Mouse (Mus musculus) embryonic facial prominence, embryonic 11.5 days (tissue): ENCODE data around the gene 9130213A22Rik. TPM values are rescaled to one million over a fixed set of nuclear protein-coding genes. Genes with fewer than 3 reads are reported as not detected.

Experiments
- ATAC-seq: fragments of 200-750 bp; cut with Nextera tagmentation; replicated peaks from 2 replicates; pipeline ENCODE4 v1.8.0; 2017; ENCODE audit warnings: low read depth; ENCODE audit not compliant: insufficient number of reproducible peaks, low FRiP score, low TSS enrichment
- DNase-seq: peaks from one replicate; pipeline ENCODE4 v3.0.0-alpha.2; 2015; ENCODE audit warnings: low spot score
- H3K27ac ChIP-seq: fragments of 300-500 bp; sonication (generic); replicated peaks from 2 replicates; pipeline ENCODE4 v1.5.1; 2014; ENCODE audit warnings: mild to moderate bottlenecking, low read depth, low read length, control low read depth
- H3K27me3 ChIP-seq: fragments of 300-500 bp; sonication (generic); 2 replicates; pipeline ENCODE4 v1.6.1; 2014; ENCODE audit warnings: mild to moderate bottlenecking, low read length, moderate library complexity, mixed read lengths; ENCODE audit not compliant: control insufficient read depth, insufficient read depth
- H3K36me3 ChIP-seq: fragments of 300-500 bp; sonication (generic); replicated peaks from 2 replicates; pipeline ENCODE4 v1.6.1; 2014; ENCODE audit warnings: low read depth, mild to moderate bottlenecking, low read length, moderate library complexity, mixed read lengths; ENCODE audit not compliant: control insufficient read depth, insufficient read depth
- H3K4me1 ChIP-seq: fragments of 300-500 bp; sonication (generic); 2 replicates; pipeline ENCODE4 v1.6.1; 2014; ENCODE audit warnings: low read length, mixed read lengths; ENCODE audit not compliant: control insufficient read depth, insufficient read depth
- H3K4me2 ChIP-seq: fragments of 300-500 bp; sonication (generic); 2 replicates; pipeline ENCODE4 v1.6.1; 2014; ENCODE audit warnings: low read depth, mild to moderate bottlenecking, control low read depth, low read length, moderate library complexity
- H3K4me3 ChIP-seq: fragments of 300-500 bp; sonication (generic); 2 replicates; pipeline ENCODE4 v1.5.1; 2014; ENCODE audit warnings: low read depth, low read length, control low read depth
- H3K9ac ChIP-seq: fragments of 300-500 bp; sonication (generic); replicated peaks from 2 replicates; pipeline ENCODE4 v1.6.1; 2014; ENCODE audit warnings: mild to moderate bottlenecking, control low read depth, low read length
- H3K9me3 ChIP-seq: fragments of 300-500 bp; sonication (generic); replicated peaks from 2 replicates; pipeline ENCODE4 v1.6.1; 2016; ENCODE audit warnings: mild to moderate bottlenecking, low read length, inconsistent platforms, mixed read lengths; ENCODE audit not compliant: control insufficient read depth
- WGBS: fragments of 180-500 bp; shearing (Covaris S2); extraction: QIAGEN DNeasy Blood & Tissue Kit; methylation state at CpG from one replicate; pipeline ENCODE4 v1.1.7; 2014; 5-methylcytosine and 5-hydroxymethylcytosine counted together
- polyA plus RNA-seq: library from polyadenylated mRNA; unstranded; fragments of >200 nt; fragmentation: Nextera tagmentation; extraction: Ambion mirVana; gene quantifications from 2 replicates; pipeline ENCODE4 v1.2.1, GENCODE M21; 2014

9130213A22Rik gene
- polyA plus RNA-seq, 1 experiment from 2014 or later, result not detected

GRCm38 (mm10) chr11:69102403-69102725 lies 20.0 kb downstream of the 9130213A22Rik start:
- Histone ChIP-seq H3K27me3 (no peaks in the 10 kb centered on the region), H3K4me1 (peaks cover 16% of the 10 kb centered on the region), H3K4me2 (no peak overlapping the region), H3K4me3 (no peak overlapping the region), H3K36me3 (peaks cover 10% of the 10 kb centered on the region), H3K27ac (no peak overlapping the region), H3K9ac (no peak overlapping the region), H3K9me3 (no peaks in the 10 kb centered on the region)
- DNase-seq, result no peak
- no peak for ATAC-seq
- 91% methylated on average over 7 of the region's 7 CpGs for WGBS

- H3K27me3 ChIP-seq, result no peaks in the 10 kb centered on the region
- no peak overlapping the region for H3K4me3 ChIP-seq
- WGBS, result 91% methylated on average over 21 of the region's 21 CpGs
- H3K36me3 ChIP-seq, result peaks cover 9% of the 10 kb centered on the region
- DNase-seq (no peak), ATAC-seq (no peak)
- H3K4me2 ChIP-seq, result no peak overlapping the region
- no peaks in the 10 kb centered on the region for H3K9me3 ChIP-seq
- H3K4me1 ChIP-seq, result peaks cover 16% of the 10 kb centered on the region
- no peak overlapping the region for H3K27ac ChIP-seq
- no peak overlapping the region for H3K9ac ChIP-seq
These were observed 20.6 kb downstream of the 9130213A22Rik start for GRCm38 (mm10) chr11:69101604-69102402.

- Histone ChIP-seq H3K36me3 (peaks cover 9% of the 10 kb centered on the region), H3K9ac (peak overlapping the region; percentile 39; the same call in 1 of the 2 replicates), H3K4me2 (no peak overlapping the region; the same call in 1 of the 2 replicates), H3K27me3 (no peaks in the 10 kb centered on the region), H3K4me3 (no peak overlapping the region), H3K9me3 (no peaks in the 10 kb centered on the region), H3K27ac (no peak overlapping the region), H3K4me1 (peaks cover 19% of the 10 kb centered on the region)
- ATAC-seq (no peak), DNase-seq (no peak)
- 92% methylated on average over 20 of the region's 20 CpGs for WGBS
These were observed 21.6 kb downstream of the 9130213A22Rik start for GRCm38 (mm10) chr11:69100639-69101360.

- H3K27me3 ChIP-seq, result no peaks in the 10 kb centered on the region
- peaks cover 19% of the 10 kb centered on the region for H3K4me1 ChIP-seq
- ATAC-seq, result 0 out of 2 replicates have a peak, but pooled peaks have one; percentile 20
- peak overlapping the region; percentile 5; the same call in 1 of the 2 replicates for H3K27ac ChIP-seq
- H3K4me2 ChIP-seq, result peak overlapping the region; percentile 73
- peaks cover 7% of the 10 kb centered on the region for H3K36me3 ChIP-seq
- DNase-seq, result peak; percentile 89
- peak overlapping the region; percentile 39 for H3K9ac ChIP-seq
- peak overlapping the region; percentile 47 for H3K4me3 ChIP-seq
- no peaks in the 10 kb centered on the region for H3K9me3 ChIP-seq
- under 1% methylated on average over 23 of the region's 23 CpGs for WGBS
These were observed 22.5 kb downstream of the 9130213A22Rik start for GRCm38 (mm10) chr11:69099915-69100345.

- H3K4me1 ChIP-seq, result peaks cover 19% of the 10 kb centered on the region
- H3K36me3 ChIP-seq, result peaks cover 3% of the 10 kb centered on the region
- H3K9me3 ChIP-seq, result no peaks in the 10 kb centered on the region
- WGBS, result under 1% methylated on average over 22 of the region's 22 CpGs
- peak overlapping the region; percentile 5; the same call in 1 of the 2 replicates for H3K27ac ChIP-seq
- ATAC-seq, result no peak
- no peaks in the 10 kb centered on the region for H3K27me3 ChIP-seq
- peak; percentile 30 for DNase-seq
- peak overlapping the region; percentile 73 for H3K4me2 ChIP-seq
- peak overlapping the region; percentile 39 for H3K9ac ChIP-seq
- H3K4me3 ChIP-seq, result peak overlapping the region; percentile 47
These were observed 23.0 kb downstream of the 9130213A22Rik start for GRCm38 (mm10) chr11:69099177-69099914.

GRCm38 (mm10) chr11:69098762-69099091 lies 23.7 kb downstream of the 9130213A22Rik start:
- 0% methylated on average over 19 of the region's 19 CpGs for WGBS
- peak overlapping the region; percentile 47 for H3K4me3 ChIP-seq
- H3K9ac ChIP-seq, result peak overlapping the region; percentile 39
- peaks cover 3% of the 10 kb centered on the region for H3K36me3 ChIP-seq
- H3K27ac ChIP-seq, result no peak overlapping the region
- peak; percentile 15; the same call in 1 of the 2 replicates for ATAC-seq
- peak; percentile 95 for DNase-seq
- H3K27me3 ChIP-seq, result no peaks in the 10 kb centered on the region
- H3K4me2 ChIP-seq, result peak overlapping the region; percentile 73
- no peaks in the 10 kb centered on the region for H3K9me3 ChIP-seq
- peaks cover 19% of the 10 kb centered on the region for H3K4me1 ChIP-seq

- Histone ChIP-seq H3K4me2 (peak overlapping the region; percentile 73), H3K36me3 (peaks cover 3% of the 10 kb centered on the region), H3K27ac (0 out of 2 replicates have a peak overlapping the region, but pooled peaks have one; percentile 8), H3K27me3 (no peaks in the 10 kb centered on the region), H3K9me3 (no peaks in the 10 kb centered on the region), H3K4me1 (peaks cover 19% of the 10 kb centered on the region), H3K4me3 (peak overlapping the region; percentile 47), H3K9ac (no peak overlapping the region)
- ATAC-seq, result no peak
- WGBS, result 19% methylated on average over 8 of the region's 8 CpGs
- DNase-seq, result no peak
These were observed 24.2 kb downstream of the 9130213A22Rik start for GRCm38 (mm10) chr11:69098039-69098761.
